In the genomic region with DNA sequence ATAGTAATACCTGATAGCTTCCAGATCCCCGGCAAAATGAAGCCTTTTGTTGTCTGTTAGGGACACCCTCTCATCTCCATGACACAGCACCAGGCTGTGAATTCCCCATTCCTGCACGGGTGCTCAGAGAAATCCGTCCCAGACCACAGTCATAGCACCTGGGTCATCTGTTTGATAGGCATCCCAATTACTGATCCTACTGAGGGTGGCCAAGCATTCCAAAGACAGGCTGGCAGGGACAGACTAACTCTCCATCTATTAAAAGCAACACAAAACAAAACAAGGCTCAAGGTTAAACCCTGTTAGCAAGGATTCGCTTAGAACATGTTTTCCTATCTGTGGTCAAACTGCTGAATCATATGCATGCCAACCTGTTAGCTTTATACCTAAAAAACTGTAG, we compare ENCODE assay signal across 23 mouse cellular contexts.
DNase-seq lines count a peak whose midpoint lies in the region; ATAC-seq and TF ChIP-seq lines count a peak whose summit lies in the region.
"Had no signal": no experiment of that assay in that cellular context is flagged by ENCODE, and none has a peak within 500 bp of the region (broad histone marks: within the 10 kb centered on the region; RNA-seq: fewer than 3 reads in every experiment).

No protein-coding gene starts in this region.

- POLR2A ChIA-PET in Patski (lab: Charles Lee), result no interaction called here

- H3K4me3 ChIP-seq in layer of hippocampus, adult 2 months, result no peak overlapping the region
- H3K4me3 ChIP-seq in cerebellum, adult 2 months (replicated peaks; ENCODE audit: insufficient read depth, low read depth, low read length), result no peak overlapping the region
- H3K4me3 ChIP-seq: embryonic facial prominence, embryonic 12.5 days; embryonic facial prominence, embryonic 15.5 days; heart, adult 2 months; heart, embryonic 10.5 days had no signal

- TF ChIP-seq POLR2A in cerebellum, adult 2 months (IDR thresholded peaks at IDR 0.05; ENCODE audit: borderline replicate concordance, insufficient read depth, low read length), result no peak

- peak overlapping the region; percentile 78; the same call in 1 of the 2 replicates for H3K27ac ChIP-seq in layer of hippocampus, adult 2 months
- no peak overlapping the region for H3K27ac ChIP-seq in cerebellum, adult 2 months (ENCODE audit: insufficient read depth, low read length)
- H3K27ac ChIP-seq: embryonic facial prominence, embryonic 12.5 days; embryonic facial prominence, embryonic 15.5 days; heart, adult 2 months; heart, embryonic 10.5 days; hindbrain, embryonic 14.5 days; hindbrain, postnatal 0 days had no signal

- WGBS in cerebellum, adult 2 months, result 58% methylated on average over 4 of the region's 4 CpGs

- intact Hi-C loops in gastrocnemius, postnatal 14 days (cut with DNase I; ENCODE audit: low total_unique reads), result no loop called here

- no peaks in the 10 kb centered on the region for H3K27me3 ChIP-seq in Patski
- H3K27me3 ChIP-seq in cerebellum, adult 2 months (ENCODE audit: control insufficient read depth, insufficient read depth, low read length), result no peaks in the 10 kb centered on the region
- H3K27me3 ChIP-seq: embryonic facial prominence, embryonic 12.5 days; embryonic facial prominence, embryonic 15.5 days had no signal

- H3K4me1 ChIP-seq in cerebellum, adult 2 months (ENCODE audit: control insufficient read depth, insufficient read depth, low read length), result peaks cover 9% of the 10 kb centered on the region; the same call in 1 of the 2 replicates
- H3K4me1 ChIP-seq: embryonic facial prominence, embryonic 12.5 days; embryonic facial prominence, embryonic 15.5 days had no signal

- CTCF ChIA-PET in Patski (lab: Charles Lee), result interaction anchor here (1.1 kb wide), 1 partner anchor 10 kb away, joined by 3 read pairs; no protein-coding TSS in a partner anchor

- peak; percentile 5 for DNase-seq in gastrocnemius, postnatal 14 days
- DNase-seq in gastrocnemius, postnatal 10 days, result no peak
- DNase-seq in layer of hippocampus, adult 2 months (ENCODE audit: low spot score in 2 of 2), result no peak
- DNase-seq in layer of hippocampus, adult 18-20 months (ENCODE audit: low spot score in 2 of 2), result no peak
- DNase-seq in 3T3-L1 (ENCODE audit: low read depth, low spot score) (peak; percentile 19), Patski (ENCODE audit: low read depth, low spot score) (no peak)
- no peak for DNase-seq in cerebellum, adult 2 months
- DNase-seq: adrenal gland, postnatal 10 days; adrenal gland, postnatal 36 days; cerebellum, adult 18-20 months; cerebellum, adult 9-11 months; forebrain, postnatal 0 days; heart, adult 2 months; heart, postnatal 36 days had no signal

- no peak for TF ChIP-seq CTCF in layer of hippocampus, adult 2 months (conservative IDR thresholded peaks at IDR 0.05)
- TF ChIP-seq CTCF in Patski (IDR thresholded peaks at IDR 0.05), result no peak
- TF ChIP-seq CTCF in cerebellum, adult 2 months (IDR thresholded peaks at IDR 0.05; ENCODE audit: borderline replicate concordance, insufficient read depth, low read depth, low read length), result no peak

- in situ Hi-C loops in Patski (cut with MboI; ENCODE audit: low pct_unique_long_range_greater_than_20kb), result no loop called here

- peak; percentile 79 for ATAC-seq in Patski
- ATAC-seq: CD4-positive, CD25-positive, alpha-beta regulatory T cell, adult 4 months; forebrain, embryonic 14.5 days; forebrain, postnatal 0 days; hindbrain, postnatal 0 days; inflammation-experienced regulatory T-cells, adult 6 months; intestine, embryonic 16.5 days had no signal

Comparison
In these comparisons a context has a peak if more than half of its experiments do, and no peak if none do; other contexts are left out.
1. DNase-seq: peak in gastrocnemius, postnatal 14 days (single experiment) and 3T3-L1 (single experiment); none in gastrocnemius, postnatal 10 days (single experiment), layer of hippocampus, adult 2 months (0 of 2), layer of hippocampus, adult 18-20 months (0 of 2), Patski (single experiment) and cerebellum, adult 2 months (0 of 2).